Mouse (Mus musculus) CH12.LX (cell line): ENCODE data around the gene Rps21. TPM values are rescaled to one million over a fixed set of nuclear protein-coding genes. Genes with fewer than 3 reads are reported as not detected.

ENCODE experiments used
- DNase-seq: peaks from one replicate; pipeline ENCODE4 v3.0.0-alpha.2; 2013; ENCODE audit errors: extremely low read depth
- H3K27ac ChIP-seq: 2 replicates; pipeline ENCODE4 v1.5.1; 2012; ENCODE audit warnings: low read depth, mild to moderate bottlenecking, control low read depth, moderate library complexity; ENCODE audit not compliant: insufficient read depth
- H3K27me3 ChIP-seq: replicated peaks from 2 replicates; pipeline ENCODE3; 2012; ENCODE audit warnings: inconsistent platforms
- H3K36me3 ChIP-seq, 2 experiments: replicated peaks in 1 of 2; 2 replicates each; pipeline versions ENCODE3 to v1.6.1; 2012; ENCODE audit warnings: inconsistent platforms in 1 of 2, low read length in 1 of 2, mild to moderate bottlenecking in 1 of 2, mixed read lengths in 1 of 2, moderate library complexity in 1 of 2; ENCODE audit not compliant: control insufficient read depth in 1 of 2, insufficient read depth in 1 of 2
- H3K4me1 ChIP-seq, 2 experiments: 2 replicates each; pipeline ENCODE4 v1.6.1; 2012; ENCODE audit warnings: inconsistent platforms in 1 of 2, moderate library complexity in 1 of 2; ENCODE audit not compliant: insufficient read depth in 2 of 2, control insufficient read depth in 1 of 2
- H3K4me2 ChIP-seq: 2 replicates; pipeline ENCODE4 v1.6.1; 2012; ENCODE audit warnings: low read depth, mild to moderate bottlenecking, control low read depth; ENCODE audit not compliant: poor library complexity, insufficient read depth, severe bottlenecking
- H3K4me3 ChIP-seq, 3 experiments: fragments of 150-350 bp in 1 of 3; sonication (generic) in 1 of 3; replicated peaks in 1 of 3; 2 replicates each; pipeline versions ENCODE3 to v1.5.1; 2011 to 2012; ENCODE audit warnings: low read depth in 2 of 3, low read length in 2 of 3, mild to moderate bottlenecking in 2 of 3, moderate library complexity in 2 of 3, control low read depth in 1 of 3, improper control_type of control experiment in 1 of 3, inconsistent platforms in 1 of 3, mixed read lengths in 1 of 3; ENCODE audit not compliant: poor library complexity in 1 of 3
- H3K79me2 ChIP-seq: replicated peaks from 2 replicates; pipeline ENCODE4 v1.6.1; 2012; ENCODE audit warnings: mild to moderate bottlenecking, moderate library complexity; ENCODE audit not compliant: control insufficient read depth, poor library complexity, insufficient read depth, severe bottlenecking; ENCODE audit errors: extremely low read depth
- H3K9ac ChIP-seq: 2 replicates; pipeline ENCODE4 v1.6.1; 2012; ENCODE audit warnings: low read depth, mild to moderate bottlenecking, control low read depth, moderate library complexity; ENCODE audit not compliant: insufficient read depth
- H3K9me3 ChIP-seq: replicated peaks from 2 replicates; pipeline ENCODE3; 2012; ENCODE audit warnings: low read length, inconsistent platforms, mixed read lengths
- BHLHE40 ChIP-seq: IDR thresholded peaks from 2 replicates; pipeline ENCODE4 v1.6.1; 2011; ENCODE audit warnings: mild to moderate bottlenecking, low read depth, low read length, improper control_type of control experiment
- ELF1 ChIP-seq: IDR thresholded peaks from 2 replicates; pipeline ENCODE4 v1.6.1; 2014; ENCODE audit warnings: low read depth, mild to moderate bottlenecking, inconsistent platforms, low read length, improper control_type of control experiment
- EP300 ChIP-seq: IDR thresholded peaks from 2 replicates; pipeline ENCODE4 v1.6.1; 2011; ENCODE audit warnings: low read length, improper control_type of control experiment
- GABPA ChIP-seq: IDR thresholded peaks from 2 replicates; pipeline ENCODE4 v1.6.1; 2012; ENCODE audit warnings: low read depth, low read length, improper control_type of control experiment, inconsistent platforms; ENCODE audit not compliant: insufficient replicate concordance
- IRF4 ChIP-seq: IDR thresholded peaks from 2 replicates; pipeline ENCODE4 v1.6.1; 2014; ENCODE audit warnings: low read depth, mild to moderate bottlenecking, inconsistent platforms, low read length, improper control_type of control experiment
- JUND ChIP-seq: conservative IDR thresholded peaks from 2 replicates; pipeline ENCODE4 v1.6.1; 2011; ENCODE audit warnings: low read depth, low read length, improper control_type of control experiment
- KAT2A ChIP-seq: IDR thresholded peaks from 2 replicates; pipeline ENCODE4 v1.6.1; 2012; ENCODE audit warnings: low read length, improper control_type of control experiment, inconsistent platforms; ENCODE audit not compliant: insufficient replicate concordance
- MAFK ChIP-seq: IDR thresholded peaks from 2 replicates; pipeline ENCODE4 v1.6.1; 2011; ENCODE audit warnings: low read length, improper control_type of control experiment; ENCODE audit not compliant: insufficient replicate concordance
- MAX ChIP-seq: IDR thresholded peaks from 2 replicates; pipeline ENCODE4 v1.6.1; 2011; ENCODE audit warnings: low read length, improper control_type of control experiment
- MAZ ChIP-seq: IDR thresholded peaks from 2 replicates; pipeline ENCODE4 v1.6.1; 2012; ENCODE audit warnings: low read depth, mild to moderate bottlenecking, inconsistent platforms, low read length, improper control_type of control experiment, moderate library complexity
- MEF2A ChIP-seq: IDR thresholded peaks from 2 replicates; pipeline ENCODE4 v1.6.1; 2014; ENCODE audit warnings: low read depth, mild to moderate bottlenecking, inconsistent platforms, low read length, improper control_type of control experiment, borderline replicate concordance
- MXI1 ChIP-seq: IDR thresholded peaks from 2 replicates; pipeline ENCODE4 v1.6.1; 2011; ENCODE audit warnings: mild to moderate bottlenecking, low read depth, low read length, improper control_type of control experiment
- MYC ChIP-seq: IDR thresholded peaks from 2 replicates; pipeline ENCODE4 v1.6.1; 2011; ENCODE audit warnings: low read depth, mild to moderate bottlenecking, improper control_type of control experiment, low read length
- NRF1 ChIP-seq: IDR thresholded peaks from 2 replicates; pipeline ENCODE4 v1.6.1; 2014; ENCODE audit warnings: low read depth, mild to moderate bottlenecking, inconsistent platforms, low read length, improper control_type of control experiment, moderate library complexity
- POLR2A ChIP-seq: IDR thresholded peaks from 2 replicates; pipeline ENCODE4 v1.6.1; 2011; ENCODE audit warnings: low read depth, mild to moderate bottlenecking, improper control_type of control experiment, low read length
- RAD21 ChIP-seq: IDR thresholded peaks from 2 replicates; pipeline ENCODE4 v1.6.1; 2011; ENCODE audit warnings: low read depth, mild to moderate bottlenecking, low read length, improper control_type of control experiment, moderate library complexity
- SMC3 ChIP-seq: IDR thresholded peaks from 2 replicates; pipeline ENCODE4 v1.6.1; 2011; ENCODE audit warnings: low read depth, low read length, improper control_type of control experiment
- TBP ChIP-seq: conservative IDR thresholded peaks from 2 replicates; pipeline ENCODE4 v1.6.1; 2011; ENCODE audit warnings: low read depth, low read length, improper control_type of control experiment
- TCF12 ChIP-seq: IDR thresholded peaks from 2 replicates; pipeline ENCODE4 v1.6.1; 2014; ENCODE audit warnings: low read depth, mild to moderate bottlenecking, inconsistent platforms, low read length, improper control_type of control experiment
- UBTF ChIP-seq: IDR thresholded peaks from 2 replicates; pipeline ENCODE4 v1.6.1; 2012; ENCODE audit warnings: low read depth, mild to moderate bottlenecking, inconsistent platforms, low read length, improper control_type of control experiment, moderate library complexity
- USF1 ChIP-seq: IDR thresholded peaks from 2 replicates; pipeline ENCODE4 v1.6.1; 2014; ENCODE audit warnings: low read depth, mild to moderate bottlenecking, inconsistent platforms, low read length, improper control_type of control experiment
- USF2 ChIP-seq: conservative IDR thresholded peaks from 2 replicates; pipeline ENCODE4 v1.6.1; 2011; ENCODE audit warnings: low read depth, low read length, improper control_type of control experiment
- ZC3H11A ChIP-seq: IDR thresholded peaks from 2 replicates; pipeline ENCODE4 v1.6.1; 2012; ENCODE audit warnings: low read depth, mild to moderate bottlenecking, inconsistent platforms, low read length, improper control_type of control experiment
- ZKSCAN1 ChIP-seq: IDR thresholded peaks from 2 replicates; pipeline ENCODE4 v1.6.1; 2012; ENCODE audit warnings: low read depth, inconsistent platforms, low read length, improper control_type of control experiment, borderline replicate concordance
- dilution Hi-C: fragments of 300-500 bp; cut with MboI; formaldehyde crosslinking; loops from 2 replicates; pipeline ENCODE4 v1.14.3; 2020; ENCODE audit warnings: low sequenced_read_pairs; ENCODE audit not compliant: extremely low pct_unique_long_range_greater_than_20kb, extremely low pct_ligation_motif_present
- in situ Hi-C: fragments of 300-500 bp; cut with MboI; formaldehyde crosslinking; loops from 3 replicates; pipeline ENCODE4 v1.14.3; 2019; ENCODE audit warnings: low sequenced_read_pairs, low pct_ligation_motif_present, low pct_unique_long_range_greater_than_20kb, mixed read lengths
- polyA plus RNA-seq: library from polyadenylated mRNA; unstranded; fragments of >175 nt; gene quantifications from 2 replicates; pipeline ENCODE4 v1.2.1, GENCODE M21; 2012; ENCODE audit warnings: low read depth; ENCODE audit not compliant: insufficient read length
- total RNA-seq, 2 experiments: library from RNA; depleted of rRNA; stranded (reverse); fragments of 300-350 nt in 1 of 2; fragments of >200 nt in 1 of 2; gene quantifications; 2 replicates each; pipeline ENCODE4 v1.2.3; 2012 to 2014

The Rps21 gene
- total and polyA plus RNA-seq, 3 experiments: 705 to 3,770 (median 1,686) TPM

DNA sequence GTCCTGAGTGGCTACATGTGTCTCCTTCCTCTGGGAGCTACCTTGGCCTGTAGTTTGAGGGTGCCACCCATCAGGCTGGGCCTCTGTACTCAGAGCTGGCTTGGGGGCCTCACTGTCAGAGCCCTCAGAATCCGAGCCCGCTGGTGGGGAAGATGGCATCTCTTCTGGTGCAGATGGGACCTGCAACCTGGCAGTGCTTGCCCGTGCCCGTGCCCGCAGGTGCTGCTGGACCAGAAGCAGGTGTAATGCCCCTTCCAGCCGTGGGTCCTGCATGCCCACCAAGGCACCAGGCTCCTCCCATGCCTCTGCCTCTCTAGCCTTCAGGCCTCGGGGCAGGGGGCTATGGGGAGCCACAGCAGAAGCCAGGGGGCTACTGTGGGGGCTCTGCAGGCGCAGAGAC, 22.1 kb downstream of the Rps21 start:
- Histone ChIP-seq H3K79me2 (no peaks in the 10 kb centered on the region), H3K4me3 (no peak overlapping the region), H3K9ac (no peak overlapping the region), H3K27ac (no peak overlapping the region), H3K27me3 (peaks cover 94% of the 10 kb centered on the region), H3K4me1 (peaks cover 0 to 11% of the 10 kb centered on the region in 2 experiments; a peak in 2 of 4 replicates), H3K9me3 (no peaks in the 10 kb centered on the region), H3K36me3 (no peaks in the 10 kb centered on the region), H3K4me2 (no peak overlapping the region)
- no peak for DNase-seq
- in situ Hi-C loops: loop anchor here (10.0 kb wide), 1 partner anchor 295 kb away; no protein-coding TSS in a partner anchor
- dilution Hi-C loops: no loop called here
- no peak for TF ChIP-seq ZKSCAN1
- TF ChIP-seq ZC3H11A: no peak
- TF ChIP-seq GABPA: no peak
- no peak for TF ChIP-seq USF2
- no peak for TF ChIP-seq JUND
- no peak for TF ChIP-seq TCF12
- TF ChIP-seq BHLHE40: no peak
- TF ChIP-seq MAFK: no peak
- no peak for TF ChIP-seq TBP
- no peak for TF ChIP-seq IRF4
- TF ChIP-seq MEF2A: no peak
- no peak for TF ChIP-seq NRF1
- TF ChIP-seq MXI1: no peak
- TF ChIP-seq RAD21: no peak
- TF ChIP-seq MAX: no peak
- no peak for TF ChIP-seq SMC3
- TF ChIP-seq POLR2A: no peak
- TF ChIP-seq USF1: no peak

DNA sequence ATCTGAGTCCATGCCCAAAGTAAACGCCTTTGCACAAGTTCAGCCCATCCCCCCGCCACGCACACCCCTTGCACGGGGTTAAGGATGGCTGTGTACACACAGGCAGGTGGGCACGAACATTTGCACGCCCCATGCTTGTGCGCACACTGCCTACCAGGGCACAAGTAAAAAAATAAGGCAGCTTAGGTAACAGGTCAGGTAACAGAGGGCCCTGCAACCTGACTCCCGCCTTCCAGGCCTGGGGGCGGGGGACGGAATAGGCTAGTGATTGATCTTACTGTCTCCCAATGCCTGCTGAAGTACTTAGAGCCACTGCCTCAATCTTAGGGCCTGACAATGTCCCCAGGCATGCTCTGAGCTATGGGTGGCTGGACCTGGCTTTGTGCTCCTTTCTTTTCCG, 31.8 kb downstream of the Rps21 start:
- H3K27ac ChIP-seq: no peak overlapping the region
- dilution Hi-C loops (no loop called here), in situ Hi-C loops (loop anchor here (10.0 kb wide), 1 partner anchor 146 kb away; no protein-coding TSS in a partner anchor)
- no peaks in the 10 kb centered on the region for H3K9me3 ChIP-seq
- TF ChIP-seq JUND (no peak), MYC (no peak), MXI1 (no peak), MAX (no peak), ELF1 (no peak), SMC3 (no peak), RAD21 (no peak), MEF2A (no peak), UBTF (no peak), IRF4 (no peak), MAZ (no peak), ZKSCAN1 (no peak), KAT2A (no peak), NRF1 (no peak), MAFK (no peak), EP300 (no peak)
- no peaks in the 10 kb centered on the region for H3K36me3 ChIP-seq
- no peak overlapping the region for H3K4me3 ChIP-seq
- no peaks in the 10 kb centered on the region; a peak in 1 of 4 replicates for H3K4me1 ChIP-seq
- H3K27me3 ChIP-seq: peaks cover 83% of the 10 kb centered on the region
- H3K9ac ChIP-seq: no peak overlapping the region
- no peaks in the 10 kb centered on the region for H3K79me2 ChIP-seq
- no peak overlapping the region for H3K4me2 ChIP-seq
- no peak for DNase-seq
